Mouse (Mus musculus): ENCODE measurements around the gene Nfyc.
A peak's percentile ranks its signal among the peaks of the same experiment; 100 is the strongest.

Nfyc gene

GRCm38 (mm10) chr4:120831472-120831871, at the start of gene Nfyc:
Gene Nfyc (minus strand): TSS chr4:120831572.
- DNase-seq, result no peak

DNA sequence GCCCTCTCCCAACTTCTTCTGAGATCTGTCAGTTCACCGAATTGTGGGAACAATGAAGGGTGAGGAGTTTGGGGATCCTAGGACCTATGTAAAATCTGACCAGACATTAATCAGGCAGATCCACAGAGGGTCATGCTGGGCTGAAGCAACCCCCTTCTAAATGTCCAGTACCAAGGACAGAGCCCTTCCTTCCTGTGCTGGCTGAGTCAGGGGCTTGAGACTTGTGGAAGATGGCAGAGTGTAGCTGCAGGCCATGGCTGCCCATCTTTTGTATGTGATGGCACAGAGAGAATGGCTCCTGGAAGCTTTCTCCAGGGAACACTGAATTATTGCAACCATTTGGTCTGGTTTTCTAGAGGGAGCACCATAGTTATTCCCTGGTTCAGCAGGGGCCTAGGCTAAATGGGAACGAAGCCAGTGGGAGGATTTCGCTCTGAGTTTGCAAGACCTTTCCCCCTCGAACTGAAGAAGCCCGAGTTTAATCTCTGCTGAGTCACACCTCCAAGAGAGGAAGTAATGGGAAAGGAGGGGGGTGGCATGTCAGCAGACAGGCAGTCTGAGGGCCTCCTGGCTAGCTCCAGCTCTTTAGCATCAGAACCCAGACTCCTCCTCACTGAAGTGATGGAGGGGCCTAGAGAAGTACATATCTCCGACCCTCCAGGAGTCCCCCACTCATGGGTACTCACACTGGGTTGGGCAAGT, 49.5 kb upstream of the Nfyc start:
- DNase-seq, result peak; percentile 9

DNA sequence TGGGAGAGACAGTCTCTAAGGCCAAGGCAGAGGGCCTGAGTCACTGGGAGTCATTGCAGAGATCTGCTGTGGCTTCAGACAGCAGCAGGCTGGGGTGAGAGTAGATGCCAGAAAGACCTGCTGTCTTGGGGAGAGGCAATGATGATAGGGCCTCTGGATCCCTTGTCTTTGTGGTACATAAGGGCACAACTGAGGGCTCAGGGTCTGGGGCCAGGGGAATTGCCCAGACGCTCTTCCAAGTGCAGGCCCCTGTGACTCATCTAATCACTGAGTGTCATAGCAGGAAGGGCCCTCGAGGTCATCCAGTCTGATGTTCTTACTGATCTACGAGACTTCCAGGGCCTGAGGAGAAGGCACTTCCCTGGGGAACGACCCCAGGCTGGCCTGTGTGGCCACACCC, 48.0 kb upstream of the Nfyc start:
- no peak for DNase-seq

DNA sequence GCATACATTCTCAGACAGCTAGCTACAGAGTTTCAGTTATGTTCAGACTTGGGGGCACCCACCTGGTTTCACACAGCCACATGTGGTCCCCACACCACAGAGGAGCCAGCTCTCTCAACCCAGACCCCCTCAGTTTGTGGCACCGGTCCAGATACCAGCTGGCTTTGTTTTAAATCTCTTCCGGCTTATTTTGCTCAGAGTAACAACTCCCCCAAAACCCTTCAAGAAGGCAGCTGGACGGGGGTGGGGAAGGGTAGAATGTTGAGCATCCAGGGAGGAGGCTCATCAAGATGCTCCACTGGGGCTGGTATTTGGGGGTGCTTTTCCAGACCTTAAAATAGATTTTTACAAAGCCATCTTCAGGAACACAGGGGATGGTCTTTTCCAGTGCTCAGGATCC, 47.4 kb upstream of the Nfyc start:
- DNase-seq, result no peak

- no peak for DNase-seq
Measured at GRCm38 (mm10) chr4:120875961-120876360, 44.6 kb upstream of the Nfyc start.

GRCm38 (mm10) chr4:120870262-120870748, 38.9 kb upstream of the Nfyc start:
- no peak for DNase-seq

DNA sequence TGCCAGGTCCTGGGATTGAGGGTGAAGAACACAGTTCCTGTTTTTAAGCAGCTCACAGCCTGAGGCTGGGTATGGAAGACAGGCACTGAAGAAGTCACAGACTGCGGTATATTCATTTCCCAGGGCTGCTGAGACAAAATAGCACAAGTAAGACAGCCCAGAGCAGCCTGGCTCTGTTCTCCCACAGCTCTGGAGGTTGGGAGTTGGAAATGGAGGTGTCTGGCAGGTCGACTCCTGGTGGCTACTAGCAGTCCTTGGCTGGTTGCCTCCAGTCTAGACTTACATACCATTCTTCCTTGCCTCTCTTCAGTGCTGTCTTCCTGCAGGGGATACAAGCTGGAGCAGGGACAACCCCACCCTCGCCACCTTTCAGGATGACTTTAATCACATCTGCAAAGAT, 37.6 kb upstream of the Nfyc start:
- DNase-seq, result no peak

GRCm38 (mm10) chr4:120868246-120868645, 36.9 kb upstream of the Nfyc start:
- no peak for DNase-seq

DNA sequence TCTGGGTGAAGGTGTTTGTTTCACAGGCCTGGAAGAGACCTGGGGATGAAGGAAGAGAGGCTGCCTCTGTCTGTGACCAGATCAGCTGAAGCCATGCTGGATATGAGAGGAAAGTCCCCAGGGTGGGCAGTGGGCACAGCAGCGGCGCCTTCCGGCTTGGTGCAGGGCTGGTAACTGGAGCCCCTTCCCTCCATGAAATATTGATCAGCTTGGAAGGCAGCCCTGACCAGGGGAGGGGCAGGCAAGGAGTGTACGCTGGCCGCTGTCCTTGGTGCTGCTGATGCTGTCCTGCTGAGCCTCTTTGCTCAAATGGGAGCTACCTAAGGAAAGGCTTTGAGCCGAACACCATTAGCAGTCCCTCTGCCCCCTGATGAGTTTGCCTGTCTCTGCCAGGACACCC, 34.8 kb upstream of the Nfyc start:
- peak; percentile 16 for DNase-seq

DNA sequence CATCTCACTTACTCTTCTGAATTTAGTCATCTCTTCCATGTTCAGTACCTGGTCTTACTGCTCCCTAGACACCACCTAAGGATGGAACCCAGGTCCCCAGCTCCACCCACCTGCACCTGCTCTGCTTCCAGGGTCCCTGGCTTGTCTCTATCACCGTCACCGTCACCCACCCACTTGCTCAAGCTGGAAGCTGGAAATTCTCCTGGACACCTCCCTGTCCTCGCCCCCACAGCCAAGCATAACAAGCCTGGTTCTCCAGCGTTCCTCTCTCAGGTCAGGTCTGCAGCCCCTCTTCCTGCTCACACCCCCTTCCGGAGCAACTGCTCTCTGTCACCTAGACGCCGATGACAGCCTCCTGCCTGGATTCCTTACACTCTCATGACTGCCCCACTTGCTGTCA, 28.5 kb upstream of the Nfyc start:
- no peak for DNase-seq

DNA sequence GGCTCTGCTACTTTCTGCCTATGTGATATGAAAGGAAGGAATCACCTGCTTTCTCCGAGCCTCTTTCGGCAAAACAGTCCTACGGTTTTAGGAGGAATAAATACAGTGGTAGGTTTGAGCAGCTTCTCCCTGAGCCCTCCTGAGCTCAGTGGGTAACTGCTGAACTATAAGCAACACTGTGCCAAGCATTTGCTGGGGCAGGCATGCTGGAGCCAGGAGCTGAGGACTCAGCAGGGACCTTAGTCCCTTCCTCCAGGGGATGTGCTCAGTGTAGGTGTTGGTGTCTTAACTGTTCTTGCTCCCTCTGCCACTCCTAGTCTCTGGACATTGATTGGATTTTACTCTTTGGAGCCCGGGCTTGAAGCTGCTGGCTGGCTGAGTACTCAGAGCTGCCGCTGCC, 25.0 kb upstream of the Nfyc start:
- DNase-seq, result no peak

DNA sequence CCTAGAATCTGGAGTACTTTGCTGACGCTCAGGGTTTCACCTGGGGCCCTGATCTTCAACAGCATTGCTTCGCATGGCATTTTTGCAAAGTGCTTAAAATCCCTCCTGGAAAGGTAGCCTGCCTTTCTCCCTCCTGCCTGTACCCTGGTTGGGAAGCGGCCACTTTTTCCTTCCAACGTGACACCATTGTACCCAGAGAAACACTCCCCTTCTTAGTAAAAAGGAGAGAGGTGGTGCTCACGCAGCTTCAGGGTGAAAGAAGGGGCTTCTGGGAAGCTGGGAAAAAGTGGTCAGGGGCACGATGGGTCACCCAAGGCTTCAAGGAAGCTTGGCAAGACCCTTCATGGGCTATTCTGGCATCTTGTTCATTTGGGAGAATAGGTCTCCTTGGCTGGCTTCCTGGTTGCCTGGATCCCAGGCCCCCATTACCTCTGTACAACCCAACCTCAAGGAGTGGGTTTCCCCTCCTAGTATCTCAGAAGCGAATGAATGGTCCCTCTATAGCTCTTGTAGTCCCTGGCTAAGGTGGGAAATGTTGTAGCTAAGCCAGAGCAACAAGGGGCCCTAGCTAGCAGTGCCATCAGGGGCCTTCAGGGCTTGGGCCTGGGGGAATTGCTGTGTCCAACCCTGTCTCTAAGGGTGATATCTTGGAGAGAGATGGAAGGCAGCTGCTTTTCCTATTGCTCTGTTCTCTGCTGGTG, 24.1 kb upstream of the Nfyc start:
- DNase-seq, result no peak

DNA sequence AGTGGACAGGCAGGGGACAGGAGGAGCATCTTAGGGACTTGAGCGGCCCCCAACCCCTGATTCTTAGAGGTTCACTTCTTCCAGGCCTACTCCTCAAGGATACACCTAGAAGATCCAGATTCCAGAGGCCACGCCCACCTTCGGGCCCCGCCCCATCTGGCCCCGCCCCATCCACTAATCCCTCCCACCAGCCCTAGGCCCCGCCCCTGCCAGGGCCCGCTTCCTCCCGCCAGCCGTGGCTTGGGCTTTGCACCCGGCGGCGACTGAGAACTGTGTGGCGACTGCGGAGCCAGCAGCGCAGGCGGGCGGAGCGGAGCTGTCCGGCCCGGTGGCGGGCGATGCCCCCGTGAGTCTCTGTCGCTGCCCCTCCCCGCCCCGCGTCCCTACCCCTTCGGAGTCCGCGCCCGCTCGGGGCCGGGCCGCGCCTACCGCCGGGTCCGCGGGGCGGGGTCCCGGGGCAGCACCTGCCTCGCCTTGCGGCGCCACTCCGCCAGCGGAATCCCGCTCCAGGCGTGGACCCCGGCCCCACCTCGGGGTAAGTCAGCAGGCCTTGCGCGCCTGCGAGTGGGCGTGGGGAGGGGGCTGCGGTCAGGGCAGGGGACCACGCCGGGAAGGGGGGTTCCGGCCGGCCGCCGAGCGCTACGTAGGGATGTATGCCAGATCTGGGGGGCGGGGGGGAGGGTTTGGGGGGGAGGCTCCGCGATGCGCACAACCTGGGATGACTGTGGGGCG, 23.4 kb upstream of the Nfyc start, which contains the start of gene Rims3:
Gene Rims3, plus strand, starts transcription at position 229 of the 732 bp plus-strand sequence.
- DNase-seq, result peak; percentile 12

DNA sequence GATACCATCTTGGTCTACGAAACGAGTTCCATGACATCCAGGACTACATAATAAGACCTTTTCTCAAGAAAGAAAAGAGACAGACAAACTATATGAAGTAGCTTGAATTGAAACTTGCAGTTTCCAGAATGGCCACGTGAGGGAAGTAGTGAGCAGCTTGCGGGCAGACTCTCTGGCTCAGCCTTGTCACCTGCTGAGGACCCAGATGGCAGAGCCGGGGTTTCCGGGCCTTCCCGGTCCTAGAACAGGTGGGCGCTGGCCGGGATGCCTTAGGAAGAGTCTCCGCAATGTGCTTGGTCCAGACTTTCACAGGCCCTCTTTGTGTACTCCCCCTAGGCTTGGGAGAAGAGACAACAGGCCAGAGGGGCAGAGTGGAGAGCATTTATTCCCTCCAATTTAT, 19.6 kb upstream of the Nfyc start:
- DNase-seq, result peak; percentile 72

DNA sequence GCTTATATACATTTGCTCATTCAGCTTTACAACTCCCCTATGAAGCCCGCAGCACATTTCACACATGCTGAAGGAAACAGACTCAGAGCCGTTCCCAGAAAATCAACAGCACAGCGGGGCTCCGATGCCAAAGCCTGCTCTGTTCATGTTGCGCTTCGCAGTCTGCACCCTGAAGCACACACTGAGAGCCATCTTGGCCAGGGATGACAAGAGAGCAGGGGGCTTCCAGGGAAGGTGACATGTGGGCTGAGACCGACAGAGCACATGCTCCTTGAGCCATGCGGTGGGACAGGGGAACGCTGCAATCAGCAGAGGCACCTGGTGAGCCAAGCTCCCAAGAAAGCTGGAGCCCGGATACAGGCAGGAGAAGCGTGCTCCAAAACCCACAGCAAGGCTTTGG, 18.1 kb upstream of the Nfyc start:
- DNase-seq, result no peak

GRCm38 (mm10) chr4:120848909-120849308, 17.5 kb upstream of the Nfyc start:
- DNase-seq, result no peak

GRCm38 (mm10) chr4:120845098-120845497, 13.7 kb upstream of the Nfyc start:
- DNase-seq, result peak; percentile 17

GRCm38 (mm10) chr4:120844423-120845082, 13.2 kb upstream of the Nfyc start:
- DNase-seq, result no peak

- no peak for DNase-seq
Measured at GRCm38 (mm10) chr4:120841342-120841741, 10.0 kb upstream of the Nfyc start.

DNA sequence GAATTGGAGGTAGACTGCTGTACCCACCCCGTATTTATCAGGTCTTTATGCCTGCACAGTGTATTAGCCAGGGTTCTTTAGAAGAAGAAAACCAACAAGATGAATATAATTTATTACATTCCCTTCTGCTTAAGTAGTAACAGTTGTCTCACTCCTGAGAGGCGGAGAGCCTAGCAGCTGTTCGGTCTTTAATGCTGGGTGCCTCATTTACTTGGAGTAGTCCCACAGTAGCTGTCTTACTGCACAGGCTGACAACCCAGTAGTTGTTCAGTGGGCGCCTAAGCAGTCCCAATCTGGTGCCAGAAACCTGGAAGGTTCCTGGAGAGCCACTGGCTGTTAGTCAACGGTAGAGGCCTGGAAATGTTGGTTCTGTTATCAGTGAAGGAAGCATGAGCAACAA, 605 bp downstream of the Nfyc start:
- no peak for DNase-seq

GRCm38 (mm10) chr4:120826418-120826817, 5.0 kb downstream of the Nfyc start:
- no peak for DNase-seq

DNA sequence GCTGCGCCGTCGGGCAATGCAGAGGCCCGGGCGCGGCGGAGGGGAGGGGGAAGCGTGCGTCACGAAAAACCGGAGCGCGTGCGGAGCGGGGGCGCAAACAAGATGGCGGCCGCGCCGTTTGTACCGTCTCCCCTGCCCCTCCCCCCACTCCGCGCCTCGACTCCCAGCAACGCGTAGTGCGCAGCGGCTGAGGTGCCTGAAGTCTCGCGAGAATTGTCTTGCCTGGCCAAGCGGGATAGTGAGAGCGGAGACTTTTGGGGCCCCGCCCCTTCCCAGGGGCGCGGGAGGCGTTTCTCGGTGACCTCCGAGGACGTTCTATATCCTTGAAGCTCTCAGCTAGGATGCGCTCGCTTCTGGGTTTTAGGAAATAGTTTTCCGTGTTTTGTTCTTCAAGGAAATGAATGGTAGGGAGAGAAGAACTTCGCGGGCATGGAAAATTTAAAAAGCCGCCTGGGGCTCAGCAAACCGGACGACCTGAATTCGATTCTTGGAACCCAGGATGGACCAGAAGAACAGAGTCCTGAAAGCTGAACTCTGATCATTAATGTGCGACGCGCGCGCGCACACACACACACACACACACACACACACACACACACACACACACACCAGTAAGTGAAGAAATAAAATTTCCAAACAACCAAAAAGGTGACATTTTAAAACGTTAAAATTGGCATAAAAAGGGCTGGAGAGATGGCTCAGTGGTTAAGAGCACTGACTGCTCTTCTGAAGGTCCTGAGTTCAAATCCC, 5.6 kb downstream of the Nfyc start:
- DNase-seq, result peak; percentile 99

All from lung, postnatal 36 days (tissue).